Mouse (Mus musculus) olfactory bulb, adult 2 months (tissue): ENCODE measurements around the gene Dhx58. TPM values are rescaled to one million over a fixed set of nuclear protein-coding genes. Genes with fewer than 3 reads are reported as not detected.
A peak's percentile ranks its signal among the peaks of the same experiment; 100 is the strongest.

Experiments
- H3K27ac ChIP-seq: fragments of 200-500 bp; 2 replicates; pipeline ENCODE4 v1.5.1; 2012; ENCODE audit warnings: low read depth, low read length; ENCODE audit not compliant: insufficient read depth
- H3K4me1 ChIP-seq: fragments of 200-500 bp; 2 replicates; pipeline ENCODE4 v1.6.1; 2012; ENCODE audit warnings: low read length; ENCODE audit not compliant: control insufficient read depth, insufficient read depth
- H3K4me3 ChIP-seq: fragments of 200-500 bp; 2 replicates; pipeline ENCODE4 v1.5.1; 2012; ENCODE audit warnings: mild to moderate bottlenecking, low read depth, low read length, moderate library complexity; ENCODE audit not compliant: insufficient read depth
- CTCF ChIP-seq: fragments of 200-500 bp; IDR thresholded peaks from 2 replicates; pipeline ENCODE4 v1.5.1; 2012; ENCODE audit warnings: low read depth, mild to moderate bottlenecking, low read length, moderate library complexity; ENCODE audit not compliant: insufficient read depth
- POLR2A ChIP-seq: fragments of 200-500 bp; IDR thresholded peaks from 2 replicates; pipeline ENCODE4 v1.6.1; 2012; ENCODE audit warnings: mild to moderate bottlenecking, low read depth, low read length, moderate library complexity; ENCODE audit not compliant: insufficient read depth
- WGBS: fragments of 180-500 bp; shearing (Covaris S2); methylation state at CpG from one replicate; pipeline ENCODE4 v1.1.7; 2018; 5-methylcytosine and 5-hydroxymethylcytosine counted together
- polyA plus RNA-seq: library from polyadenylated mRNA; stranded (reverse); fragments of >200 nt; gene quantifications from 2 replicates; pipeline ENCODE4 v1.2.4, GENCODE M21; 2012; ENCODE audit warnings: low replicate concordance; ENCODE audit not compliant: missing spikeins, insufficient read depth, insufficient read length

The Dhx58 gene
- polyA plus RNA-seq, 1 experiment, result not detected

GRCm38 (mm10) chr11:100738749-100739148, 34.7 kb upstream of the Dhx58 start:
- TF ChIP-seq POLR2A, result no peak
- TF ChIP-seq CTCF, result no peak
- H3K4me3 ChIP-seq, result no peak overlapping the region
- 6% methylated on average over 5 of the region's 5 CpGs for WGBS
- H3K27ac ChIP-seq, result no peak overlapping the region
- peaks cover 11% of the 10 kb centered on the region for H3K4me1 ChIP-seq

- 1% methylated on average over 39 of the region's 39 CpGs for WGBS
- no peak within 1 kb of the TSS for H3K27ac ChIP-seq
- TF ChIP-seq CTCF (no peak), POLR2A (peak; percentile 64)
- H3K4me1 ChIP-seq, result peaks cover 11% of the 10 kb centered on the region
- H3K4me3 ChIP-seq, result peak within 1 kb of the TSS; percentile 75
Measured at GRCm38 (mm10) chr11:100738066-100738604, 34.1 kb upstream of the Dhx58 start, which contains the start of gene Rab5c. Gene Rab5c, minus strand, starts transcription at chr11:100738215.

- Histone ChIP-seq H3K4me3 (peak overlapping the region; percentile 75), H3K27ac (no peak overlapping the region), H3K4me1 (peaks cover 11% of the 10 kb centered on the region)
- under 1% methylated on average over 13 of the region's 13 CpGs for WGBS
- TF ChIP-seq POLR2A, result no peak
- no peak for TF ChIP-seq CTCF
Measured at GRCm38 (mm10) chr11:100737105-100737733, 33.1 kb upstream of the Dhx58 start.

- 78% methylated on average over 4 of the region's 4 CpGs for WGBS
Measured at GRCm38 (mm10) chr11:100736746-100737080, 32.6 kb upstream of the Dhx58 start.

GRCm38 (mm10) chr11:100735954-100736745, 32.1 kb upstream of the Dhx58 start:
- 66% methylated on average over 14 of the region's 14 CpGs for WGBS
- H3K4me1 ChIP-seq, result peaks cover 11% of the 10 kb centered on the region
- no peak overlapping the region for H3K27ac ChIP-seq
- TF ChIP-seq CTCF (no peak), POLR2A (no peak)
- H3K4me3 ChIP-seq, result no peak overlapping the region

More at GRCm38 (mm10) chr11:100736746-100737080, 32.6 kb upstream of the Dhx58 start:
- H3K27ac ChIP-seq, result no peak overlapping the region
- H3K4me1 ChIP-seq, result peaks cover 11% of the 10 kb centered on the region
- TF ChIP-seq CTCF (no peak), POLR2A (no peak)
- no peak overlapping the region for H3K4me3 ChIP-seq

GRCm38 (mm10) chr11:100735134-100735865, 31.2 kb upstream of the Dhx58 start:
- H3K4me1 ChIP-seq, result peaks cover 15% of the 10 kb centered on the region
- TF ChIP-seq POLR2A (no peak), CTCF (no peak)
- H3K4me3 ChIP-seq, result no peak overlapping the region
- 85% methylated on average over 9 of the region's 9 CpGs for WGBS
- no peak overlapping the region for H3K27ac ChIP-seq

GRCm38 (mm10) chr11:100730477-100731205, 26.6 kb upstream of the Dhx58 start:
- 69% methylated on average over 6 of the region's 6 CpGs for WGBS
- H3K27ac ChIP-seq, result no peak overlapping the region
- TF ChIP-seq CTCF (no peak), POLR2A (no peak)

GRCm38 (mm10) chr11:100729976-100730375, 25.9 kb upstream of the Dhx58 start:
- Histone ChIP-seq H3K27ac (no peak overlapping the region), H3K4me1 (peaks cover 6% of the 10 kb centered on the region), H3K4me3 (no peak overlapping the region)
- TF ChIP-seq POLR2A (no peak), CTCF (no peak)
- 92% methylated on average over 4 of the region's 4 CpGs for whole genome bisulfite sequencing

More at GRCm38 (mm10) chr11:100730477-100731205, 26.6 kb upstream of the Dhx58 start:
- no peak overlapping the region for H3K4me3 ChIP-seq
- peaks cover 4% of the 10 kb centered on the region; the same call in 1 of the 2 replicates for H3K4me1 ChIP-seq
